Mouse (Mus musculus) CH12.LX (cell line): ENCODE data around the gene Rgs7. TPM values are rescaled to one million over a fixed set of nuclear protein-coding genes. Genes with fewer than 3 reads are reported as not detected.

ENCODE experiments used
- DNase-seq: peaks from one replicate; pipeline ENCODE4 v3.0.0-alpha.2; 2013; ENCODE audit errors: extremely low read depth
- H3K27ac ChIP-seq: 2 replicates; pipeline ENCODE4 v1.5.1; 2012; ENCODE audit warnings: low read depth, mild to moderate bottlenecking, control low read depth, moderate library complexity; ENCODE audit not compliant: insufficient read depth
- H3K27me3 ChIP-seq: replicated peaks from 2 replicates; pipeline ENCODE3; 2012; ENCODE audit warnings: inconsistent platforms
- H3K36me3 ChIP-seq, 2 experiments: replicated peaks in 1 of 2; 2 replicates each; pipeline versions ENCODE3 to v1.6.1; 2012; ENCODE audit warnings: inconsistent platforms in 1 of 2, low read length in 1 of 2, mild to moderate bottlenecking in 1 of 2, mixed read lengths in 1 of 2, moderate library complexity in 1 of 2; ENCODE audit not compliant: control insufficient read depth in 1 of 2, insufficient read depth in 1 of 2
- H3K4me1 ChIP-seq, 2 experiments: 2 replicates each; pipeline ENCODE4 v1.6.1; 2012; ENCODE audit warnings: inconsistent platforms in 1 of 2, moderate library complexity in 1 of 2; ENCODE audit not compliant: insufficient read depth in 2 of 2, control insufficient read depth in 1 of 2
- H3K4me2 ChIP-seq: 2 replicates; pipeline ENCODE4 v1.6.1; 2012; ENCODE audit warnings: low read depth, mild to moderate bottlenecking, control low read depth; ENCODE audit not compliant: poor library complexity, insufficient read depth, severe bottlenecking
- H3K4me3 ChIP-seq, 3 experiments: fragments of 150-350 bp in 1 of 3; sonication (generic) in 1 of 3; replicated peaks in 1 of 3; 2 replicates each; pipeline versions ENCODE3 to v1.5.1; 2011 to 2012; ENCODE audit warnings: low read depth in 2 of 3, low read length in 2 of 3, mild to moderate bottlenecking in 2 of 3, moderate library complexity in 2 of 3, control low read depth in 1 of 3, improper control_type of control experiment in 1 of 3, inconsistent platforms in 1 of 3, mixed read lengths in 1 of 3; ENCODE audit not compliant: poor library complexity in 1 of 3
- H3K79me2 ChIP-seq: replicated peaks from 2 replicates; pipeline ENCODE4 v1.6.1; 2012; ENCODE audit warnings: mild to moderate bottlenecking, moderate library complexity; ENCODE audit not compliant: control insufficient read depth, poor library complexity, insufficient read depth, severe bottlenecking; ENCODE audit errors: extremely low read depth
- H3K9ac ChIP-seq: 2 replicates; pipeline ENCODE4 v1.6.1; 2012; ENCODE audit warnings: low read depth, mild to moderate bottlenecking, control low read depth, moderate library complexity; ENCODE audit not compliant: insufficient read depth
- H3K9me3 ChIP-seq: replicated peaks from 2 replicates; pipeline ENCODE3; 2012; ENCODE audit warnings: low read length, inconsistent platforms, mixed read lengths
- CHD2 ChIP-seq: IDR thresholded peaks from 2 replicates; pipeline ENCODE4 v1.6.1; 2011; ENCODE audit warnings: low read length, improper control_type of control experiment
- ETS1 ChIP-seq: conservative IDR thresholded peaks from 2 replicates; pipeline ENCODE4 v1.6.1; 2012; ENCODE audit warnings: low read depth, mild to moderate bottlenecking, inconsistent platforms, low read length, improper control_type of control experiment, moderate library complexity
- HCFC1 ChIP-seq: IDR thresholded peaks from 2 replicates; pipeline ENCODE4 v1.6.1; 2012; ENCODE audit warnings: low read depth, mild to moderate bottlenecking, inconsistent platforms, low read length, improper control_type of control experiment
- IRF4 ChIP-seq: IDR thresholded peaks from 2 replicates; pipeline ENCODE4 v1.6.1; 2014; ENCODE audit warnings: low read depth, mild to moderate bottlenecking, inconsistent platforms, low read length, improper control_type of control experiment
- JUND ChIP-seq: conservative IDR thresholded peaks from 2 replicates; pipeline ENCODE4 v1.6.1; 2011; ENCODE audit warnings: low read depth, low read length, improper control_type of control experiment
- KAT2A ChIP-seq: IDR thresholded peaks from 2 replicates; pipeline ENCODE4 v1.6.1; 2012; ENCODE audit warnings: low read length, improper control_type of control experiment, inconsistent platforms; ENCODE audit not compliant: insufficient replicate concordance
- MAFK ChIP-seq: IDR thresholded peaks from 2 replicates; pipeline ENCODE4 v1.6.1; 2011; ENCODE audit warnings: low read length, improper control_type of control experiment; ENCODE audit not compliant: insufficient replicate concordance
- MEF2A ChIP-seq: IDR thresholded peaks from 2 replicates; pipeline ENCODE4 v1.6.1; 2014; ENCODE audit warnings: low read depth, mild to moderate bottlenecking, inconsistent platforms, low read length, improper control_type of control experiment, borderline replicate concordance
- MYC ChIP-seq: IDR thresholded peaks from 2 replicates; pipeline ENCODE4 v1.6.1; 2011; ENCODE audit warnings: low read depth, mild to moderate bottlenecking, improper control_type of control experiment, low read length
- POLR2A ChIP-seq: IDR thresholded peaks from 2 replicates; pipeline ENCODE4 v1.6.1; 2011; ENCODE audit warnings: low read depth, mild to moderate bottlenecking, improper control_type of control experiment, low read length
- POLR2AphosphoS2 ChIP-seq: IDR thresholded peaks from 2 replicates; pipeline ENCODE4 v1.6.1; 2011; ENCODE audit warnings: low read depth, low read length, improper control_type of control experiment
- RAD21 ChIP-seq: IDR thresholded peaks from 2 replicates; pipeline ENCODE4 v1.6.1; 2011; ENCODE audit warnings: low read depth, mild to moderate bottlenecking, low read length, improper control_type of control experiment, moderate library complexity
- RCOR1 ChIP-seq: conservative IDR thresholded peaks from 2 replicates; pipeline ENCODE4 v1.6.1; 2012; ENCODE audit warnings: low read depth, mild to moderate bottlenecking, inconsistent platforms, low read length, improper control_type of control experiment
- SIN3A ChIP-seq: IDR thresholded peaks from 2 replicates; pipeline ENCODE4 v1.6.1; 2012; ENCODE audit warnings: low read length, improper control_type of control experiment, inconsistent platforms
- SMC3 ChIP-seq: IDR thresholded peaks from 2 replicates; pipeline ENCODE4 v1.6.1; 2011; ENCODE audit warnings: low read depth, low read length, improper control_type of control experiment
- UBTF ChIP-seq: IDR thresholded peaks from 2 replicates; pipeline ENCODE4 v1.6.1; 2012; ENCODE audit warnings: low read depth, mild to moderate bottlenecking, inconsistent platforms, low read length, improper control_type of control experiment, moderate library complexity
- USF1 ChIP-seq: IDR thresholded peaks from 2 replicates; pipeline ENCODE4 v1.6.1; 2014; ENCODE audit warnings: low read depth, mild to moderate bottlenecking, inconsistent platforms, low read length, improper control_type of control experiment
- ZKSCAN1 ChIP-seq: IDR thresholded peaks from 2 replicates; pipeline ENCODE4 v1.6.1; 2012; ENCODE audit warnings: low read depth, inconsistent platforms, low read length, improper control_type of control experiment, borderline replicate concordance
- ZNF384 ChIP-seq: IDR thresholded peaks from 2 replicates; pipeline ENCODE4 v1.6.1; 2012; ENCODE audit warnings: low read depth, low read length, improper control_type of control experiment, inconsistent platforms
- dilution Hi-C: fragments of 300-500 bp; cut with MboI; formaldehyde crosslinking; loops from 2 replicates; pipeline ENCODE4 v1.14.3; 2020; ENCODE audit warnings: low sequenced_read_pairs; ENCODE audit not compliant: extremely low pct_unique_long_range_greater_than_20kb, extremely low pct_ligation_motif_present
- in situ Hi-C: fragments of 300-500 bp; cut with MboI; formaldehyde crosslinking; loops from 3 replicates; pipeline ENCODE4 v1.14.3; 2019; ENCODE audit warnings: low sequenced_read_pairs, low pct_ligation_motif_present, low pct_unique_long_range_greater_than_20kb, mixed read lengths
- polyA plus RNA-seq: library from polyadenylated mRNA; unstranded; fragments of >175 nt; gene quantifications from 2 replicates; pipeline ENCODE4 v1.2.1, GENCODE M21; 2012; ENCODE audit warnings: low read depth; ENCODE audit not compliant: insufficient read length
- total RNA-seq, 2 experiments: library from RNA; depleted of rRNA; stranded (reverse); fragments of 300-350 nt in 1 of 2; fragments of >200 nt in 1 of 2; gene quantifications; 2 replicates each; pipeline ENCODE4 v1.2.3; 2012 to 2014

The Rgs7 gene
- total and polyA plus RNA-seq, 3 experiments: 0.04 to 0.30 (median 0.09) TPM

- in situ Hi-C loops: no loop called here
- H3K4me3 ChIP-seq: no peak overlapping the region
- H3K4me1 ChIP-seq: no peaks in the 10 kb centered on the region
- no peaks in the 10 kb centered on the region for H3K27me3 ChIP-seq
- H3K9me3 ChIP-seq: no peaks in the 10 kb centered on the region
- TF ChIP-seq ZNF384: no peak
- TF ChIP-seq SMC3: no peak
- no peak for TF ChIP-seq RAD21
- no peak for TF ChIP-seq CHD2
- TF ChIP-seq, all 38 proteins: peak for 0
- Histone ChIP-seq H3K9ac (no peak overlapping the region), H3K36me3 (no peaks in the 10 kb centered on the region), H3K4me2 (no peak overlapping the region), H3K79me2 (no peaks in the 10 kb centered on the region), H3K27ac (no peak overlapping the region)
- dilution Hi-C loops: no loop called here
- no peak for DNase-seq
Observed at GRCm38 (mm10) chr1:175317264-175317663, 175.0 kb downstream of the Rgs7 start.

DNA sequence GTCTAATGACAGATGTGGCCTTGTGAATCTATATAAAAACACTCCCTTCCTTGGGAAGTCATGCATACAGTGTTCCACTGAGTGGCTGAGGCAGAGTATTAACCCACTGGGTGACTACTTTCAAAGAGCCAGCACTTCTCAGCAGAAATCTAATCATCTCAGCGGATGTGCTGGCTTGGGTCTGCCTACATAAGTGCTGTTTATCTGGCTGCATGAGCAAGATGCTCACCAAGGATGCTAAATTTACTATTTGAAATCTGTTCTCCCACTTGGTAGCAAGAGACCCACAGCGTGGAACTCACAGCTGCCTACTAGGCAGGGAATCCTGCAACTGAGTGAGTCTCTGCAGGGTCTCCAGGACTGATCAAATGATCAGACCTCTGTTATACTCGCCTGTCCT, 184.7 kb downstream of the Rgs7 start:
- dilution Hi-C loops (no loop called here), in situ Hi-C loops (no loop called here)
- Histone ChIP-seq H3K4me2 (no peak overlapping the region), H3K27me3 (no peaks in the 10 kb centered on the region), H3K4me3 (no peak overlapping the region), H3K9me3 (no peaks in the 10 kb centered on the region), H3K9ac (no peak overlapping the region), H3K36me3 (no peaks in the 10 kb centered on the region)
- DNase-seq: no peak
- TF ChIP-seq JUND (no peak), KAT2A (no peak), MEF2A (no peak), IRF4 (no peak), MAFK (no peak), HCFC1 (no peak), ZNF384 (no peak), ZKSCAN1 (no peak), USF1 (no peak), SMC3 (no peak)
- TF ChIP-seq, all 38 proteins: peak for 0
- Histone ChIP-seq H3K79me2 (no peaks in the 10 kb centered on the region), H3K27ac (no peak overlapping the region), H3K4me1 (no peaks in the 10 kb centered on the region)

DNA sequence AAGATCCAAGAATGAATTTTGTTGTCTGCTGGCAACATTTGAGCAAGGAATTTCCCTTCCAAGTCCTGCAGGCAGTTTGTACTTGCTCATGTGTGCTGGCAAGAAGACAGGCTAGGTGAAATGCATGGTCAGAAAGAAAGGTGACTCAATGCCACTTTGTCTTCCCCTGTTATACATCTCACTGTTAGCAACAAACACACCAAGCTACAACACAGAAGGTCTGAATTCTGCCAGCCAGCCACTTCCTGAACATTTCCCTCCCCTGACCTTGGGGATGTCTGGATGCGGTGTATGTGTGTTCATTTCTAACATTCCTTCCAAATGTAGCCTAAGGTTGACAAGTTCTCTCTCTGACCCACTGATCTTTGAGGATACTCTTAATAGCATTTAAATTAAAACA, 191.4 kb downstream of the Rgs7 start:
- dilution Hi-C loops: no loop called here
- no peaks in the 10 kb centered on the region for H3K79me2 ChIP-seq
- no peaks in the 10 kb centered on the region for H3K27me3 ChIP-seq
- TF ChIP-seq RCOR1 (no peak), MYC (no peak), JUND (no peak), MAFK (no peak), ZKSCAN1 (no peak), ETS1 (no peak), CHD2 (no peak), POLR2AphosphoS2 (no peak), POLR2A (no peak), SIN3A (no peak), UBTF (no peak), IRF4 (no peak)
- TF ChIP-seq, all 38 proteins: peak for 0
- H3K4me2 ChIP-seq: no peak overlapping the region
- H3K36me3 ChIP-seq: no peaks in the 10 kb centered on the region
- H3K27ac ChIP-seq: no peak overlapping the region
- no peaks in the 10 kb centered on the region for H3K4me1 ChIP-seq
- no peaks in the 10 kb centered on the region for H3K9me3 ChIP-seq
- H3K4me3 ChIP-seq: no peak overlapping the region
- in situ Hi-C loops: no loop called here
- H3K9ac ChIP-seq: no peak overlapping the region
- no peak for DNase-seq
